Mouse (Mus musculus): Measurements from ENCODE around the gene Hapln4. TPM values are rescaled to one million over a fixed set of nuclear protein-coding genes. Genes with fewer than 3 reads are reported as not detected.

Hapln4 gene
- polyA plus RNA-seq, 1 experiment from 2014 or later: 0.89 TPM

GRCm38 (mm10) chr8:70111192-70111795 lies 28.0 kb downstream of the Hapln4 start:
- Histone ChIP-seq H3K4me1 (ENCODE audit: control insufficient read depth, insufficient read depth, low read length) (peaks cover 10% of the 10 kb centered on the region), H3K36me3 (ENCODE audit: control insufficient read depth, insufficient read depth, low read length) (peaks cover 67% of the 10 kb centered on the region), H3K27ac (ENCODE audit: low read length) (no peak overlapping the region), H3K4me3 (ENCODE audit: low read depth, low read length) (no peak overlapping the region), H3K27me3 (ENCODE audit: control insufficient read depth, insufficient read depth, low read depth, low read length) (no peaks in the 10 kb centered on the region), H3K9me3 (replicated peaks; ENCODE audit: control insufficient read depth, low read length, poor library complexity, severe bottlenecking) (no peaks in the 10 kb centered on the region), H3K4me2 (ENCODE audit: low read length) (no peak overlapping the region), H3K9ac (ENCODE audit: low read depth, low read length) (no peak overlapping the region)
- ATAC-seq: no peak
- WGBS: 60% methylated on average over 23 of the region's 23 CpGs

GRCm38 (mm10) chr8:70112401-70113016 lies 29.3 kb downstream of the Hapln4 start:
- Histone ChIP-seq H3K9me3 (replicated peaks; ENCODE audit: control insufficient read depth, low read length, poor library complexity, severe bottlenecking) (no peaks in the 10 kb centered on the region), H3K27ac (ENCODE audit: low read length) (no peak overlapping the region), H3K4me3 (ENCODE audit: low read depth, low read length) (no peak overlapping the region), H3K4me1 (ENCODE audit: control insufficient read depth, insufficient read depth, low read length) (peaks cover 21% of the 10 kb centered on the region), H3K36me3 (ENCODE audit: control insufficient read depth, insufficient read depth, low read length) (peaks cover 58% of the 10 kb centered on the region), H3K4me2 (ENCODE audit: low read length) (no peak overlapping the region), H3K9ac (ENCODE audit: low read depth, low read length) (peak overlapping the region; percentile 38; the same call in 1 of the 2 replicates), H3K27me3 (ENCODE audit: control insufficient read depth, insufficient read depth, low read depth, low read length) (no peaks in the 10 kb centered on the region)
- 6% methylated on average over 43 of the region's 43 CpGs for WGBS
- 0 out of 2 replicates have a peak, but pooled peaks have one; percentile 14 for ATAC-seq

- ATAC-seq: no peak
- H3K4me2 ChIP-seq (ENCODE audit: low read length): no peak overlapping the region
- H3K36me3 ChIP-seq (ENCODE audit: control insufficient read depth, insufficient read depth, low read length): peaks cover 40% of the 10 kb centered on the region
- no peak overlapping the region for H3K9ac ChIP-seq (ENCODE audit: low read depth, low read length)
- no peaks in the 10 kb centered on the region for H3K27me3 ChIP-seq (ENCODE audit: control insufficient read depth, insufficient read depth, low read depth, low read length)
- H3K4me1 ChIP-seq (ENCODE audit: control insufficient read depth, insufficient read depth, low read length): peaks cover 32% of the 10 kb centered on the region
- H3K4me3 ChIP-seq (ENCODE audit: low read depth, low read length): no peak overlapping the region
- no peaks in the 10 kb centered on the region for H3K9me3 ChIP-seq (replicated peaks; ENCODE audit: control insufficient read depth, low read length, poor library complexity, severe bottlenecking)
- H3K27ac ChIP-seq (ENCODE audit: low read length): no peak overlapping the region
- WGBS: 23% methylated on average over 6 of the region's 6 CpGs
Measured at GRCm38 (mm10) chr8:70114488-70114887, 31.2 kb downstream of the Hapln4 start.

- Histone ChIP-seq H3K9me3 (replicated peaks; ENCODE audit: control insufficient read depth, low read length, poor library complexity, severe bottlenecking) (no peaks in the 10 kb centered on the region), H3K27me3 (ENCODE audit: control insufficient read depth, insufficient read depth, low read depth, low read length) (no peaks in the 10 kb centered on the region), H3K4me2 (ENCODE audit: low read length) (no peak overlapping the region), H3K9ac (ENCODE audit: low read depth, low read length) (0 out of 2 replicates have a peak overlapping the region, but pooled peaks have one; percentile 8), H3K27ac (ENCODE audit: low read length) (no peak overlapping the region), H3K4me3 (ENCODE audit: low read depth, low read length) (no peak overlapping the region), H3K36me3 (ENCODE audit: control insufficient read depth, insufficient read depth, low read length) (peaks cover 35% of the 10 kb centered on the region), H3K4me1 (ENCODE audit: control insufficient read depth, insufficient read depth, low read length) (peaks cover 32% of the 10 kb centered on the region)
- WGBS: 67% methylated on average over 13 of the region's 13 CpGs
- no peak for ATAC-seq
Measured at GRCm38 (mm10) chr8:70114892-70115291, 31.6 kb downstream of the Hapln4 start.

- H3K9ac ChIP-seq (ENCODE audit: low read depth, low read length): peak overlapping the region; percentile 87; the same call in 1 of the 2 replicates
- H3K27me3 ChIP-seq (ENCODE audit: control insufficient read depth, insufficient read depth, low read depth, low read length): no peaks in the 10 kb centered on the region
- peak overlapping the region; percentile 71 for H3K4me2 ChIP-seq (ENCODE audit: low read length)
- H3K9me3 ChIP-seq (replicated peaks; ENCODE audit: control insufficient read depth, low read length, poor library complexity, severe bottlenecking): no peaks in the 10 kb centered on the region
- ATAC-seq: no peak
- H3K27ac ChIP-seq (ENCODE audit: low read length): no peak overlapping the region
- WGBS: 12% methylated on average over 9 of the region's 9 CpGs
- peaks cover 17% of the 10 kb centered on the region; the same call in 1 of the 2 replicates for H3K36me3 ChIP-seq (ENCODE audit: control insufficient read depth, insufficient read depth, low read length)
- H3K4me1 ChIP-seq (ENCODE audit: control insufficient read depth, insufficient read depth, low read length): peaks cover 29% of the 10 kb centered on the region
- H3K4me3 ChIP-seq (ENCODE audit: low read depth, low read length): peak overlapping the region; percentile 76
Measured at GRCm38 (mm10) chr8:70117611-70118010, 34.4 kb downstream of the Hapln4 start.

GRCm38 (mm10) chr8:70118726-70119700 lies 35.8 kb downstream of the Hapln4 start:
- 2% methylated on average over 17 of the region's 17 CpGs for WGBS
- peak overlapping the region; percentile 96 for H3K27ac ChIP-seq (ENCODE audit: low read length)
- peaks cover 23% of the 10 kb centered on the region for H3K4me1 ChIP-seq (ENCODE audit: control insufficient read depth, insufficient read depth, low read length)
- no peaks in the 10 kb centered on the region for H3K9me3 ChIP-seq (replicated peaks; ENCODE audit: control insufficient read depth, low read length, poor library complexity, severe bottlenecking)
- ATAC-seq: peak; percentile 80
- peaks cover 14% of the 10 kb centered on the region; the same call in 1 of the 2 replicates for H3K36me3 ChIP-seq (ENCODE audit: control insufficient read depth, insufficient read depth, low read length)
- H3K4me2 ChIP-seq (ENCODE audit: low read length): peak overlapping the region; percentile 71
- no peaks in the 10 kb centered on the region for H3K27me3 ChIP-seq (ENCODE audit: control insufficient read depth, insufficient read depth, low read depth, low read length)
- H3K4me3 ChIP-seq (ENCODE audit: low read depth, low read length): peak overlapping the region; percentile 76
- H3K9ac ChIP-seq (ENCODE audit: low read depth, low read length): peak overlapping the region; percentile 87

- H3K27ac ChIP-seq (ENCODE audit: low read length): peak within 1 kb of the TSS; percentile 96
- H3K4me1 ChIP-seq (ENCODE audit: control insufficient read depth, insufficient read depth, low read length): peaks cover 23% of the 10 kb centered on the region
- H3K9ac ChIP-seq (ENCODE audit: low read depth, low read length): peak within 1 kb of the TSS; percentile 87
- 1% methylated on average over 19 of the region's 19 CpGs for WGBS
- H3K4me3 ChIP-seq (ENCODE audit: low read depth, low read length): peak within 1 kb of the TSS; percentile 76
- H3K9me3 ChIP-seq (replicated peaks; ENCODE audit: control insufficient read depth, low read length, poor library complexity, severe bottlenecking): no peaks in the 10 kb centered on the region
- peak; percentile 74 for ATAC-seq
- H3K36me3 ChIP-seq (ENCODE audit: control insufficient read depth, insufficient read depth, low read length): peaks cover 4% of the 10 kb centered on the region; the same call in 1 of the 2 replicates
- H3K27me3 ChIP-seq (ENCODE audit: control insufficient read depth, insufficient read depth, low read depth, low read length): no peaks in the 10 kb centered on the region
- peak within 1 kb of the TSS; percentile 71 for H3K4me2 ChIP-seq (ENCODE audit: low read length)
Measured at GRCm38 (mm10) chr8:70120667-70121066, 37.4 kb downstream of the Hapln4 start, which contains the start of gene Ncan. Ncan (minus strand) TSS chr8:70120873.

- Histone ChIP-seq H3K9me3 (replicated peaks; ENCODE audit: control insufficient read depth, low read length, poor library complexity, severe bottlenecking) (no peaks in the 10 kb centered on the region), H3K9ac (ENCODE audit: low read depth, low read length) (no peak overlapping the region), H3K4me1 (ENCODE audit: control insufficient read depth, insufficient read depth, low read length) (peaks cover 8% of the 10 kb centered on the region), H3K27ac (ENCODE audit: low read length) (no peak overlapping the region), H3K4me3 (ENCODE audit: low read depth, low read length) (no peak overlapping the region), H3K36me3 (ENCODE audit: control insufficient read depth, insufficient read depth, low read length) (no peaks in the 10 kb centered on the region), H3K27me3 (ENCODE audit: control insufficient read depth, insufficient read depth, low read depth, low read length) (no peaks in the 10 kb centered on the region), H3K4me2 (ENCODE audit: low read length) (no peak overlapping the region)
- 56% methylated on average over 2 of the region's 2 CpGs for WGBS
- no peak for ATAC-seq
Measured at GRCm38 (mm10) chr8:70122863-70123262, 39.6 kb downstream of the Hapln4 start.

Measured in midbrain, embryonic 16.5 days (tissue).